ENCODE assay signal across 25 mouse cellular contexts in genomic region chr9:100596317-100596716, GRCm38 (mm10). TPM values are rescaled to one million over a fixed set of nuclear protein-coding genes. Genes with fewer than 3 reads are reported as not detected.
DNase-seq lines count a peak whose midpoint lies in the region; ATAC-seq and TF ChIP-seq lines count a peak whose summit lies in the region.
"Had no signal": no experiment of that assay in that cellular context is flagged by ENCODE, and none has a peak within 500 bp of the region (broad histone marks: within the 10 kb centered on the region; RNA-seq: fewer than 3 reads in every experiment).

No protein-coding gene starts in this region.

- no peaks in the 10 kb centered on the region for H3K79me2 ChIP-seq in MEL (ENCODE audit: control insufficient read depth, insufficient read depth, low read length, poor library complexity)

- H3K9ac ChIP-seq in MEL (ENCODE audit: control insufficient read depth, low read depth, low read length, poor library complexity, severe bottlenecking): no peak overlapping the region
- H3K9ac ChIP-seq: embryonic facial prominence, embryonic 13.5 days; forebrain, embryonic 13.5 days; hindbrain, embryonic 12.5 days; liver, embryonic 15.5 days; midbrain, embryonic 12.5 days had no signal

- TF ChIP-seq EP300 in MEL (IDR thresholded peaks at IDR 0.05; ENCODE audit: low read depth in 1 of 2, low read length in 2 of 2): no peak

- H3K27ac ChIP-seq in MEL (ENCODE audit: control insufficient read depth, low read depth, low read length): no peak overlapping the region
- H3K27ac ChIP-seq: embryonic facial prominence, embryonic 13.5 days; forebrain, embryonic 13.5 days; hindbrain, embryonic 12.5 days; left cerebral cortex, adult 2 months; liver, embryonic 15.5 days; macrophage; midbrain, embryonic 12.5 days; stomach, postnatal 0 days had no signal

- TF ChIP-seq CTCF in MEL (IDR thresholded peaks at IDR 0.05 in 2 of 3, conservative IDR thresholded peaks at IDR 0.05 in 1 of 3; ENCODE audit: control insufficient read depth in 1 of 3, insufficient read depth in 1 of 3, low read depth in 2 of 3, low read length in 3 of 3, poor library complexity in 1 of 3, severe bottlenecking in 1 of 3): no peak

- DNase-seq in CD4-positive, CD25-positive, alpha-beta regulatory T cell, adult 2 months (ENCODE audit: low read depth, low spot score): peak; percentile 5
- peak; percentile 75 for DNase-seq in MEL (ENCODE audit: low read depth, low spot score)
- peak; percentile 36 for DNase-seq in c-Kit-positive CD71-positive TER-119-positive erythroid progenitor cells, embryonic 14.5 days (ENCODE audit: low spot score)
- DNase-seq in embryo, embryonic 10 days (ENCODE audit: low spot score): no peak
- no peak for DNase-seq in thymus, postnatal 10 days (ENCODE audit: low spot score in 2 of 2)
- DNase-seq: adrenal gland, adult 2 months; cerebellum, postnatal 14 days; embryo, embryonic 11 days; kidney, adult 18-20 months; layer of hippocampus, adult 9-11 months; thymus, adult 2 months had no signal

- no peaks in the 10 kb centered on the region for H3K9me3 ChIP-seq in MEL (replicated peaks; ENCODE audit: insufficient read depth, low read length)
- H3K9me3 ChIP-seq: embryonic facial prominence, embryonic 13.5 days; forebrain, embryonic 13.5 days; liver, embryonic 15.5 days; midbrain, embryonic 12.5 days had no signal

- no peak overlapping the region for H3K4me3 ChIP-seq in MEL (ENCODE audit: control insufficient read depth in 1 of 2, insufficient read depth in 1 of 2, low read depth in 2 of 2, low read length in 2 of 2)
- H3K4me3 ChIP-seq: embryonic facial prominence, embryonic 13.5 days; erythroblast, embryonic 14.5 days; forebrain, embryonic 13.5 days; hindbrain, embryonic 12.5 days; left cerebral cortex, adult 2 months; liver, embryonic 15.5 days; midbrain, embryonic 12.5 days had no signal

- no peaks in the 10 kb centered on the region for H3K27me3 ChIP-seq in MEL (ENCODE audit: control insufficient read depth in 1 of 2, insufficient read depth in 2 of 2, low read length in 2 of 2)
- H3K27me3 ChIP-seq: embryonic facial prominence, embryonic 13.5 days; forebrain, embryonic 13.5 days; hindbrain, embryonic 12.5 days; liver, embryonic 15.5 days; midbrain, embryonic 12.5 days had no signal

- ATAC-seq in CD4-positive, CD25-positive, alpha-beta regulatory T cell, adult 4 months: no peak
- ATAC-seq in megakaryocyte progenitor cell, adult 5-6 weeks (replicated peaks; ENCODE audit: poor library complexity): peak; percentile 55; the same call in 1 of the 2 replicates
- ATAC-seq in cerebellum, adult (ENCODE audit: insufficient number of reproducible peaks, low FRiP score, low TSS enrichment): no peak
- ATAC-seq: forebrain, embryonic 13.5 days; inflammation-experienced regulatory T-cells, adult 6 months had no signal

- no peak for TF ChIP-seq RAD21 in MEL (IDR thresholded peaks at IDR 0.05; ENCODE audit: low read depth, low read length)

- no peaks in the 10 kb centered on the region for H3K4me1 ChIP-seq in MEL (ENCODE audit: control insufficient read depth in 1 of 2, insufficient read depth in 2 of 2, low read length in 2 of 2)
- H3K4me1 ChIP-seq: liver, embryonic 15.5 days had no signal

- no peak for TF ChIP-seq POLR2A in MEL (IDR thresholded peaks at IDR 0.05; ENCODE audit: control insufficient read depth in 1 of 2, insufficient read depth in 1 of 2, low read depth in 1 of 2, low read length in 2 of 2, poor library complexity in 1 of 2)

- no peaks in the 10 kb centered on the region for H3K36me3 ChIP-seq in MEL (ENCODE audit: control insufficient read depth in 1 of 2, insufficient read depth in 2 of 2, low read length in 2 of 2)
- H3K36me3 ChIP-seq: embryonic facial prominence, embryonic 13.5 days; hindbrain, embryonic 12.5 days; liver, embryonic 15.5 days; midbrain, embryonic 12.5 days had no signal

TF ChIP-seq in MEL, 35 proteins besides CTCF, POLR2A, EP300 and RAD21:
- TF ChIP-seq ETS1 (IDR thresholded peaks at IDR 0.05; ENCODE audit: low read depth, low read length) (no peak), ELF1 (IDR thresholded peaks at IDR 0.05; ENCODE audit: low read depth, low read length) (no peak), MAFK (IDR thresholded peaks at IDR 0.05; ENCODE audit: borderline replicate concordance, low read depth, low read length) (no peak), ZNF384 (IDR thresholded peaks at IDR 0.05; ENCODE audit: low read depth, low read length) (no peak), MYB (IDR thresholded peaks at IDR 0.05; ENCODE audit: low read depth, low read length) (no peak), MEF2A (IDR thresholded peaks at IDR 0.05; ENCODE audit: extremely low read depth, insufficient replicate concordance, low read depth, low read length, poor library complexity, severe bottlenecking) (no peak), CHD2 (IDR thresholded peaks at IDR 0.05; ENCODE audit: low read length) (no peak), NELFE (IDR thresholded peaks at IDR 0.05; ENCODE audit: low read depth, low read length) (no peak; the same call in 1 of the 2 replicates), CHD1 (IDR thresholded peaks at IDR 0.05; ENCODE audit: low read depth, low read length) (no peak), HCFC1 (IDR thresholded peaks at IDR 0.05; ENCODE audit: low read depth, low read length) (no peak), TCF12 (IDR thresholded peaks at IDR 0.05; ENCODE audit: low read depth, low read length) (no peak), ZC3H11A (IDR thresholded peaks at IDR 0.05; ENCODE audit: low read depth, low read length) (no peak), JUND (IDR thresholded peaks at IDR 0.05; ENCODE audit: low read depth, low read length) (no peak), USF1 (IDR thresholded peaks at IDR 0.05; ENCODE audit: low read depth, low read length) (no peak), SIN3A (IDR thresholded peaks at IDR 0.05; ENCODE audit: low read length) (no peak), ZKSCAN1 (IDR thresholded peaks at IDR 0.05; ENCODE audit: low read depth, low read length) (no peak)
TF ChIP-seq in MEL: peak in this region for 0.

RNA-seq across cellular contexts. Expression of gene Stag1, which starts 1.3 kb away (rescaled TPM):
- polyA plus RNA-seq in CD4-positive, CD25-positive, alpha-beta regulatory T cell, adult 4 months (2017; shearing (Covaris generic)): 100 to 1,000 TPM in 1 of 2 experiments, 10 to 100 TPM in 1; 79.9 to 126 TPM
- 30.1 and 33.6 TPM in 2 replicates for total RNA-seq in MEL (2012; rRNA removed)
- polyA plus RNA-seq in MEL (2012; ENCODE audit: insufficient read depth in 1 of 2, insufficient read length in 2 of 2, low read depth in 1 of 2, low replicate concordance in 2 of 2, missing spikeins in 1 of 2): 10 to 100 TPM in 1 of 2 experiments, not detected in 1; 41.7 TPM
- total RNA-seq in megakaryocyte progenitor cell, adult 5-6 weeks (2015): 79.6 and 82.5 TPM in 2 replicates
- total RNA-seq in megakaryocyte progenitor cell, adult 5-6 weeks (2017): 77.6 and 99.3 TPM in 2 replicates

RNA-seq across cellular contexts. Expression of gene Slc35g2, which starts 25.4 kb away (rescaled TPM):
- 1 to 10 TPM; 1.0 to 1.1 TPM for polyA plus RNA-seq in CD4-positive, CD25-positive, alpha-beta regulatory T cell, adult 4 months (2017; shearing (Covaris generic))
- not detected in 2 replicates for total RNA-seq in MEL (2012; rRNA removed)
- under 1 TPM in 1 of 2 experiments, not detected in 1; 0.49 TPM for polyA plus RNA-seq in MEL (2012; ENCODE audit: insufficient read depth in 1 of 2, insufficient read length in 2 of 2, low read depth in 1 of 2, low replicate concordance in 2 of 2, missing spikeins in 1 of 2)
- total RNA-seq in megakaryocyte progenitor cell, adult 5-6 weeks (2015): 0.32 TPM in 1 of 2 replicates, not detected in the other
- not detected in 2 replicates for total RNA-seq in megakaryocyte progenitor cell, adult 5-6 weeks (2017)
- total RNA-seq: monocyte, adult 5-6 weeks had no signal
- polyA plus RNA-seq: erythroblast, embryonic 14.5 days had no signal

RNA-seq across cellular contexts. Expression of gene Nck1, which starts 50.4 kb away (rescaled TPM):
- 10 to 100 TPM; 67.2 to 87.4 TPM for polyA plus RNA-seq in CD4-positive, CD25-positive, alpha-beta regulatory T cell, adult 4 months (2017; shearing (Covaris generic))
- 20.8 and 21.8 TPM in 2 replicates for total RNA-seq in MEL (2012; rRNA removed)
- polyA plus RNA-seq in MEL (2012; ENCODE audit: insufficient read depth in 1 of 2, insufficient read length in 2 of 2, low read depth in 1 of 2, low replicate concordance in 2 of 2, missing spikeins in 1 of 2): 10 to 100 TPM in 1 of 2 experiments, not detected in 1; 24.3 TPM
- total RNA-seq in megakaryocyte progenitor cell, adult 5-6 weeks (2015): 46.4 and 46.7 TPM in 2 replicates
- 54.4 and 56.5 TPM in 2 replicates for total RNA-seq in megakaryocyte progenitor cell, adult 5-6 weeks (2017)

Comparison
In these comparisons a context has a peak if more than half of its experiments do, and no peak if none do; other contexts are left out.
1. DNase-seq: peak in CD4-positive, CD25-positive, alpha-beta regulatory T cell, adult 2 months (single experiment), MEL (single experiment) and c-Kit-positive CD71-positive TER-119-positive erythroid progenitor cells, embryonic 14.5 days (single experiment); none in embryo, embryonic 10 days (single experiment) and thymus, postnatal 10 days (0 of 2).